ENCODE assay signal across 8 mouse cellular contexts in the genomic region with DNA sequence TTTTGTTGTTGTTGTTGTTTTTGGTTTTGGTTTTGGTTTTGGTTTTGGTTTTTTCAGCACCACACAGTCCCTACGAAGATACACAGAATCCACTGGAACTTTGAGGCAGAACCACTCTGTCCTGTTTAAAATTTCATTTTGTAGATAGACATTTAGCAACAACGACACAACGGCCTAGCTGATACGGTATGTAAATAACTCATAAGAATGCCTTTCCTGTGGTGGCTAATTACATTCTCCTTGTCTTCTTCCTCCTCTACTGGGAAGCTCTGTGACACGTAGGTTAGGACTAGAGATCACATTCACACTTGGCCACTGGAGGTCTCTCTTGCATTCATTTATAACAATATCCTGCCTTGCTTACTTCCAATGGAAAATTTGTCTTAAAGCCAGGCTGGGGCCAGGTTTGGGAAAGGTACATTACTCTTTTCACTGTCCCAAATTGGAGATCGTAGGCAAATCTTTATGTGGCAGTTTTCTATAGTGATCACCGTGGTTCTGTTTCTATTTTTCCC. TPM values are rescaled to one million over a fixed set of nuclear protein-coding genes. Genes with fewer than 3 reads are reported as not detected.
A peak's percentile ranks its signal among the peaks of the same experiment; 100 is the strongest.
DNase-seq lines count a peak whose midpoint lies in the region; ATAC-seq and TF ChIP-seq lines count a peak whose summit lies in the region.
"Had no signal": no experiment of that assay in that cellular context is flagged by ENCODE, and none has a peak within 500 bp of the region (broad histone marks: within the 10 kb centered on the region; RNA-seq: fewer than 3 reads in every experiment).

No protein-coding gene starts in this region.

- H3K4me3 ChIP-seq in limb, embryonic 14.5 days (replicated peaks; ENCODE audit: low read length), result no peak overlapping the region
- H3K4me3 ChIP-seq in limb, embryonic 10.5 days, result no peak overlapping the region

- H3K36me3 ChIP-seq in limb, embryonic 14.5 days (ENCODE audit: control insufficient read depth, insufficient read depth, low read length), result no peaks in the 10 kb centered on the region
- no peaks in the 10 kb centered on the region for H3K36me3 ChIP-seq in limb, embryonic 10.5 days

- no peaks in the 10 kb centered on the region for H3K4me1 ChIP-seq in limb, embryonic 14.5 days (ENCODE audit: control insufficient read depth, insufficient read depth, low read length)
- H3K4me1 ChIP-seq in limb, embryonic 10.5 days, result no peaks in the 10 kb centered on the region

- ATAC-seq in limb, embryonic 14.5 days (ENCODE audit: low FRiP score, low read depth), result no peak

- no peaks in the 10 kb centered on the region for H3K27me3 ChIP-seq in limb, embryonic 14.5 days (ENCODE audit: control insufficient read depth, insufficient read depth, low read length)
- H3K27me3 ChIP-seq in limb, embryonic 10.5 days (ENCODE audit: low read depth, poor library complexity, severe bottlenecking), result no peaks in the 10 kb centered on the region

- WGBS in limb, embryonic 14.5 days, result 44% methylated on average over 7 of the region's 7 CpGs
- WGBS in limb, embryonic 10.5 days, result 43% methylated on average over 7 of the region's 7 CpGs

- no peak overlapping the region for H3K4me2 ChIP-seq in limb, embryonic 14.5 days (replicated peaks; ENCODE audit: low read depth, low read length, severe bottlenecking)

- TF ChIP-seq POLR2A in limb, embryonic 14.5 days (IDR thresholded peaks at IDR 0.05; ENCODE audit: borderline replicate concordance, extremely low read depth, insufficient read depth, insufficient read length), result no peak

- no peak overlapping the region for H3K27ac ChIP-seq in limb, embryonic 14.5 days (replicated peaks; ENCODE audit: low read depth, low read length)
- no peak overlapping the region for H3K27ac ChIP-seq in limb, embryonic 10.5 days
- H3K27ac ChIP-seq: macrophage had no signal

- DNase-seq in limb, embryonic 14.5 days (ENCODE audit: low spot score), result peak; percentile 42
- no peak for DNase-seq in limb, embryonic 10.5 days (ENCODE audit: low spot score)
- peak; percentile 19 for DNase-seq in R1 (ENCODE audit: low read depth, low spot score)
- DNase-seq in cerebellum, adult 9-11 months, result peak; percentile 29
- peak; percentile 38 to 55 for DNase-seq in kidney, postnatal 36 days
- peak; percentile 9 for DNase-seq in retina, adult 2 months (ENCODE audit: low read depth, low spot score)
- no peak for DNase-seq in natural killer cell, adult 2 months (ENCODE audit: low spot score in 2 of 2)

- H3K9me3 ChIP-seq in limb, embryonic 14.5 days (ENCODE audit: control insufficient read depth, low read length), result no peaks in the 10 kb centered on the region
- H3K9me3 ChIP-seq in limb, embryonic 10.5 days (replicated peaks), result no peaks in the 10 kb centered on the region

- H3K9ac ChIP-seq in limb, embryonic 14.5 days (ENCODE audit: low read depth, low read length, severe bottlenecking), result no peak overlapping the region

RNA-seq across cellular contexts. Expression of a gene that starts 24.0 kb away (rescaled TPM):
- polyA plus RNA-seq in limb, embryonic 14.5 days (2012; rRNA removed), result not detected in 2 replicates
- polyA plus RNA-seq in limb, embryonic 14.5 days (2014; fragmentation: Nextera tagmentation; extraction: Ambion mirVana), result not detected in 2 replicates
- polyA plus RNA-seq in limb, embryonic 10.5 days (2016; fragmentation: Nextera tagmentation; extraction: Ambion mirVana), result not detected in 2 replicates
- polyA plus RNA-seq: macrophage had no signal

Comparison
In these comparisons a context has a peak if more than half of its experiments do, and no peak if none do; other contexts are left out.
1. DNase-seq: peak in limb, embryonic 14.5 days (single experiment), R1 (single experiment), cerebellum, adult 9-11 months (single experiment), kidney, postnatal 36 days (2 of 2) and retina, adult 2 months (single experiment); none in limb, embryonic 10.5 days (single experiment) and natural killer cell, adult 2 months (0 of 2).